Mouse (Mus musculus): ENCODE results near the gene Aqp5. TPM values are rescaled to one million over a fixed set of nuclear protein-coding genes. Genes with fewer than 3 reads are reported as not detected.

Aqp5 gene
- total RNA-seq, 2 experiments from 2014 or later = not detected

DNA sequence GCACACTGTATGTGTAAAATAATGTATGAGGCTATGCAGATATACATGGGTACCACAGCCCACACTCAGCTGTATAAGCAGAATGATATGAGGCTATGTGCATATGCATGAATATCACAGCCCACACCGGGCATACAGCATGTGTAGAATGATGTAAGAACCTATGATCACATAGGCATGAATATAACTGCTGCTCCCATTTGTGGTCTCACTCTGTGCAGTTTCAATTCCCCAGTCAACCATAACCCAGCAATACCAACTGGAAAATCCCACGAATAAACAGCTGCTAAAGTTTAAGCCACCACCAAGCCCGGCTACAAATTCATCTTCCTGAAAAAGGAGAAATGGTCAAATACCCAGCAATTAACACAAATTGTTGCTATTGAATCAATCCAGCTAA lies 28.0 kb downstream of the Aqp5 start:
- no peak for DNase-seq
- intact Hi-C loops (cut with DNase I; ENCODE audit: low total_unique reads) = no loop called here

DNA sequence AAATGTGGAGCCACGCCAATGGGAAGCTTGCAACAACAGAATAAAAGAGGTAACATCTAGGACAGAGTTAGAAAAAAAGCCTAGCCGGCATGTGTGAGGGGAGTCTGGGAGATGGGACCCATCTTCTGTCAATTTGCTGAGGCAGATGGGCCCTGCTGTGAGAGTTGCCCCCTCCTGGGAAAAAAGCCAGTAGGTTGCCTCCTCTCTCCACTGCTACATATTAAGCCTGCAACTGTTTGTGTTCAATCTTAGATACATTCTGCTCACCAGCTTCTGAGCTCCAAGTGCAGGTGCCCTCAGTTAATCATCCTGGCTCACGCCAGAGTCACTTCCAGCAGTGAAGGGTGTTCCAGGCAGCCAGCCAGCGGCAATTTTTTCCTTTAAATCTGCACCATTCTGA lies 29.2 kb downstream of the Aqp5 start:
- intact Hi-C loops (cut with DNase I; ENCODE audit: low total_unique reads) = no loop called here

DNA sequence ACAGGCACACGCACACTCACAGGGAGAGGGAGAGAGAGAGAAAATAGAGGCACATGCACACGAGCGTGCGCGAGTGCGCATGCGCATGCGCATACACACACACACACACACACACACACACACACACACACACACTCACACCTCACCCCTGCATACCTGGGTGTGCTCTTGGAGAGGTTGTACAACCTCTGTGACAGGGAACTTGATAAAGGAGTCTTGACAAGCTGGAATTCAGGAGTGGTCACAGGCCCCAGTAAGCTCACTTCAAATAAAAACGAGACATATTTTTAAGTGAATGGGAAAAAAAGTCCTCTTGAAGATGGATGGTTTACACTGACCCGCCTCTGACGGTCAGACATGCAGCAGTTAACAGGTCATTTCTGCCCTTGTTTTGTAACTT lies 31.5 kb downstream of the Aqp5 start:
- no peak for DNase-seq
- intact Hi-C loops (cut with DNase I; ENCODE audit: low total_unique reads) = no loop called here

More for the DNA sequence above, 29.2 kb downstream of the Aqp5 start:
- DNase-seq = no peak

DNA sequence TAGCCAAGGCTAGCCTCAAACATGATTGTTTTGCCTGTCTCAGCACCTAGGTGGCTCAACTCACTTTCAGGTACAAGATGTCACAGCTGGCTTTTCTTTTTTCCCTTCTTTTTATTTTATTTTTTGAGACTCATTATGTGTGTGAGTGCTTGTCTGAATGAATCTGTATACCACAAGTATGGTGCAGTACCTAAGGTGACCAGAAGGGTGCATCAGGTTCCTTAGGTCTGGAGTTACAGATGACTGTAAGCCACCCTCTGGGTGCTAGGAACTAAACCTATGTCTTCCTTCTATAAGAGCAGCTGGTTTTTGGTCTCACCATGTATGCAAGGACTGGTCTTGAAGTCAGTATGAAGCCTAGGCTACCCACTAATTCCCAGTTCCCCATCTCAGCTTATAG lies 41.0 kb downstream of the Aqp5 start:
- intact Hi-C loops (cut with DNase I; ENCODE audit: low total_unique reads) = no loop called here
- DNase-seq = no peak

DNA sequence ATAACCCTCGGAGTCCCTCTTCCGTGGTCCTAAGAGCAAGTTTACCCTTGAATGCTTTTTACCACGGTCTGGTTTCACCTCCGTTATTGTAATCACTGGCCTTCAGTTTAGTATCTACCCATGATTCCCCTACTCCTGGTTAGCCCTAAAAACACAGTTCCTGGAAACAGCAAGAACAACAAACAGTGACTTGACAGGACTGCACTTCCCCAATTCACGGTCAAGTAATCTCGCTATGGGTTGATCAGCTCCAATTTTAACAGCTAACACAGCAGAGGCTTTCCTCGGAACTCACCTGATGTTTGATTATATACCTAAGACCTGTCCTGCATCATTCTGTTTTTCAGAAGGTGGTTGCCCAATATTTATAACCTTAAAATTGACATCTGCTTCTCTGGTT lies 44.1 kb downstream of the Aqp5 start:
- intact Hi-C loops (cut with DNase I; ENCODE audit: low total_unique reads) = no loop called here
- no peak for DNase-seq

DNA sequence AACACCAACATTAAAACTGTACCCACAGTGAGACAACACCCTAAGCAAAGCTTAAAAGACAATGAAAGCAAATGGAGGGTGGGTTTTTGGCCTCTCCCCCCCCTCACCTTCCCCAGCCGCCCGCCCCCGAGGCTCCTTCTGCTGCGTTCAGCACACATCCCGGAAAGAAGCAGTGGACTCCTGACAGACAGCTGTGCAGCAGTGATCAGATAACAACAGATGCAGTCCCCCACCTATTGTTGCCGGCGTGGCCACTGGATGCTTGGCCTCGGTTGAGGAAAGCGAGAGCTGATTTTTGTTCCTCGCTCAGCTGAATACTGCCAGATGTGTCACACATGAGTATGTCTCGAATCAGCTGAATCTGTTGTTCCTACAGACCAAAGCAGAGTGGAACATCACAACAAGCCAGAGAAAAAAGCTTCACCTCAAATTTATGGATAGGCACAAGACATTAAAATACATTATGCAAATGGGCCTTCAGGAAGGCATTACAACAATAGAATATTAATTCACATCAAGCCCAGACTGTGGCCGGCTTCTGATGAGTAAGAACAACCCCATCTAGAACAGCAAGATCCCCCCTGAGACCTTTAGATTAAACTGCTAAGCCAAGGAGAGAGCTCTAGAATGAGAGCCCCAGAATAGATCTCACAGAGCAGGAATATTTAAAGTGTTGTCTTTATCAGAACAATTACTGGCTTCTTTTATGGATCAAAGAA lies 47.0 kb downstream of the Aqp5 start:
- no peak for DNase-seq
- intact Hi-C loops (cut with DNase I; ENCODE audit: low total_unique reads) = no loop called here

DNA sequence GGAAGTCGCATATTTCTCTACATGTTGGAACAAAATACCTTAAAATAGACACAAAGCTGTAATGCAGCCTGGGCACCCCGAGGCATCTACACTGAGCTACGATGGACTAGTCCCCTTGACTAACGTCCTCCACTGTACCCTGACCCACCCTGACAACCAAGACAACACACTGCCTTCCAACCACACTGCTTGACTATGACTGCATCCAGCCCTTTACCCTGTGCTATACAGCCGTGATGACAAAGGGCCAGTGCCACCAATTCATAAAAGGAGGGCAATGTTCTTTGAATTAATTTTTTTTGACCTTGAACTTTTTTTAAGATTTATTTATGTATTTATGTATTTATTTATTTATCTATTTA lies 47.5 kb downstream of the Aqp5 start:
- DNase-seq = no peak
- intact Hi-C loops (cut with DNase I; ENCODE audit: low total_unique reads) = no loop called here

DNA sequence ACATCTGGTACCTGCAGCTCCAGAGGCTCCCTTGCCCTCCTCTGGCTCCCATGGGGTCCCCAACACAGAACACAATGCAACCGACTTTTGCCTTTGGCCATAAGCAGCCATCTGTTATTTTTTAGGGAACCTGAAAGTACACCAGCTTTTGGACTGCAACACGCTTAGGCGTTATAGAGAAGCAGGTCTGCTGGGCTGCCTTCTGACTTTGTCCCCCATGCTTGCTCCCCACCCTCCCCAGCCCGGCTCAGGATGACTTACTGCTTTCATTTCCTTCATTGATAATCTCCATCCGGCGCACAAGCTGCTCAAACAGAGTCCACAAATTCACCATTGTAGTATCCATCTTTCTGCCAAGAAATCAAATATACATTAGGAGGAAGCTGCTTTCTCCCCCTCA lies 52.0 kb downstream of the Aqp5 start:
- no peak for DNase-seq
- intact Hi-C loops (cut with DNase I; ENCODE audit: low total_unique reads) = no loop called here

DNA sequence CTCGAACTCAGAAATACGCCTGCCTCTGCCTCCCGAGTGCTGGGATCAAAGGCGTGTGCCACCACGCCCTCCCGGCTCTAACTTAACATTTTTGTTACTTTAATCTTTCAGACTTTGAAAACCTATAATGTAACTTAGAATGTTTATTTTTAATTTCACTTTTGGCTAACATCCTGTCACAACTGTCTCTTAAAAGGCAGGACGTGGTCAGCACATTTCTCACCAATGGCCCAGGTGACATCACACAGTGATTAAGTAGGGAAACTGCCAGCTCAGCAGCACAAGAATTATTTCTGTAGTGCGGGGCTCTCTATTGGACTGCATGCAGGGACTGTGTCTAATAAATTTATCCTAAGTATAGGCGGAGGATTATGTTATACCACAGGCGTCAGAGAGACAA lies 53.2 kb downstream of the Aqp5 start:
- DNase-seq = no peak
- intact Hi-C loops (cut with DNase I; ENCODE audit: low total_unique reads) = no loop called here

Other genes starting within 250 kb of the Aqp5 start
- gene Fmnl3, start 220.3 kb upstream of the Aqp5 start, total RNA-seq (2021) = 10 to 100 TPM; 13.3 to 13.6 TPM
- gene Tmbim6, start 197.9 kb upstream of the Aqp5 start, total RNA-seq (2021) = 100 to 1,000 TPM; 167 to 170 TPM
- 1 to 10 TPM; 8.5 to 10.0 TPM for gene Nckap5l, start 133.0 kb upstream of the Aqp5 start, total RNA-seq (2021)
- gene Bcdin3d, start 116.1 kb upstream of the Aqp5 start, total RNA-seq (2021) = 1 to 10 TPM; 3.9 to 5.0 TPM
- under 1 TPM; 0.14 to 0.16 TPM for gene Faim2, start 62.6 kb upstream of the Aqp5 start, total RNA-seq (2021)
- gene Aqp2, start 11.7 kb upstream of the Aqp5 start, total RNA-seq (2021) = not detected
- not detected for gene Aqp6, start 10.6 kb downstream of the Aqp5 start, total RNA-seq (2021)
- 1 to 10 TPM; 7.5 to 8.7 TPM for gene Racgap1, start 60.9 kb downstream of the Aqp5 start, total RNA-seq (2021)
- gene Asic1, start 79.6 kb downstream of the Aqp5 start, total RNA-seq (2021) = 1 to 10 TPM in 1 of 2 experiments, under 1 TPM in 1; 0.69 to 1.0 TPM
- gene Smarcd1, start 111.3 kb downstream of the Aqp5 start, total RNA-seq (2021) = 10 to 100 TPM in 1 of 2 experiments, 1 to 10 TPM in 1; 9.4 to 11.5 TPM
- 1 to 10 TPM; 1.7 to 1.9 TPM for gene Gm17349, start 114.7 kb downstream of the Aqp5 start, total RNA-seq (2021)
- 100 to 1,000 TPM; 487 to 557 TPM for gene Gpd1, start 126.7 kb downstream of the Aqp5 start, total RNA-seq (2021)
- gene Cox14, start 134.8 kb downstream of the Aqp5 start, total RNA-seq (2021) = 100 to 1,000 TPM; 182 TPM
- 10 to 100 TPM; 10.4 to 10.6 TPM for gene Cers5, start 182.1 kb downstream of the Aqp5 start, total RNA-seq (2021)